ENCODE assay signal across 1 mouse cellular context in the genomic region with DNA sequence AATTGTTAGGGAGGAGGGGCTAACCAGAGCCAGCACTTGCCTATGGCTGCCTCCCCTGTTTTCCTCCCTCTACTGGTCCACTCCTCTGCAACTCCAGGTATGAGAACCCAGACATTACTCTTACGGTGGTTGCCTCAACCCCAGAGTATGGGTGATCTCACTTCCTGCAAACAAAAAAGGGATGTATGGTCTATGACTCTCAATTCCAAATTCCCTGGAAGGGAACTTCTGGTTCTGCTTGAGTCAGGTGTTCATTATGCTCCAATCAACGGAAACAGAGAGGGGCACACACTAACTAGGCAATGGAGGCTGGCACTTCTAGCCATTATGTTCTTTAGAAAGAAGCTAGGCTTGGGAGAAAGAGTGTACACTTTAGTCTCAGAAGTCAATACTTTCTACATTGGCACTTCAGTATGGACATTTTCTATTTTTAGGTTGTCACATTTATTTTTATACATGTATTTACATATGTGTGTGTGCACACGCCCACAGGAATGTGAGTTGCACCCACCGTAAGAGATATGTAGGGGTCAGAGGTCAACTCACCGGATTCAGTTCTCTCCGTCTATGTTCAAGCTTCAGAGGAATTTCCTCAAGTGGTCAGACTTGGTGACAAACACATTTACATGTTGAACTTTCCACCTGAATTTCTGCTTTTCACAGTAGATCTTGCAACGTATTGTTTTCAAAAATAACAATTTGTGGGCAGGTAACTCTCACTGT.
A peak's percentile ranks its signal among the peaks of the same experiment; 100 is the strongest.
TF ChIP-seq lines count a peak whose summit lies in the region.

No protein-coding gene starts in this region.

TF ChIP-seq in CH12.LX, 34 proteins besides CTCF, POLR2A, EP300 and RAD21 (continued from another document):
- TF ChIP-seq NRF1 (IDR thresholded peaks at IDR 0.05; ENCODE audit: low read depth, low read length) (no peak), BHLHE40 (IDR thresholded peaks at IDR 0.05; ENCODE audit: low read depth, low read length) (peak; percentile 48), USF1 (IDR thresholded peaks at IDR 0.05; ENCODE audit: low read depth, low read length) (no peak), SIN3A (IDR thresholded peaks at IDR 0.05; ENCODE audit: low read length) (no peak), KAT2A (IDR thresholded peaks at IDR 0.05; ENCODE audit: insufficient replicate concordance, low read length) (no peak), MXI1 (IDR thresholded peaks at IDR 0.05; ENCODE audit: low read depth, low read length) (no peak), RCOR1 (conservative IDR thresholded peaks at IDR 0.05; ENCODE audit: low read depth, low read length) (no peak), MEF2A (IDR thresholded peaks at IDR 0.05; ENCODE audit: borderline replicate concordance, low read depth, low read length) (0 out of 2 replicates have a peak, but pooled peaks have one; percentile 15), USF2 (conservative IDR thresholded peaks at IDR 0.05; ENCODE audit: low read depth, low read length) (no peak), ZKSCAN1 (IDR thresholded peaks at IDR 0.05; ENCODE audit: borderline replicate concordance, low read depth, low read length) (no peak), CHD2 (IDR thresholded peaks at IDR 0.05; ENCODE audit: low read length) (no peak), TBP (conservative IDR thresholded peaks at IDR 0.05; ENCODE audit: low read depth, low read length) (no peak), MYC (IDR thresholded peaks at IDR 0.05; ENCODE audit: low read depth, low read length) (no peak), JUN (IDR thresholded peaks at IDR 0.05; ENCODE audit: insufficient read depth, low read depth, low read length) (no peak), ZMIZ1 (IDR thresholded peaks at IDR 0.05; ENCODE audit: low read depth, low read length) (no peak), MAFK (IDR thresholded peaks at IDR 0.05; ENCODE audit: insufficient replicate concordance, low read length) (no peak), NELFE (IDR thresholded peaks at IDR 0.05; ENCODE audit: low read depth, low read length) (no peak), UBTF (IDR thresholded peaks at IDR 0.05; ENCODE audit: low read depth, low read length) (no peak), ZNF384 (IDR thresholded peaks at IDR 0.05; ENCODE audit: low read depth, low read length) (no peak), PAX5 (IDR thresholded peaks at IDR 0.05; ENCODE audit: low read length) (no peak), E2F4 (IDR thresholded peaks at IDR 0.05; ENCODE audit: insufficient replicate concordance, low read depth, low read length) (no peak)
